Mouse (Mus musculus) olfactory bulb, adult 2 months (tissue): ENCODE data around the gene Tulp2. TPM values are rescaled to one million over a fixed set of nuclear protein-coding genes. Genes with fewer than 3 reads are reported as not detected.

Source experiments
- H3K27ac ChIP-seq: fragments of 200-500 bp; 2 replicates; pipeline ENCODE4 v1.5.1; 2012; ENCODE audit warnings: low read depth, low read length; ENCODE audit not compliant: insufficient read depth
- H3K4me1 ChIP-seq: fragments of 200-500 bp; 2 replicates; pipeline ENCODE4 v1.6.1; 2012; ENCODE audit warnings: low read length; ENCODE audit not compliant: control insufficient read depth, insufficient read depth
- H3K4me3 ChIP-seq: fragments of 200-500 bp; 2 replicates; pipeline ENCODE4 v1.5.1; 2012; ENCODE audit warnings: mild to moderate bottlenecking, low read depth, low read length, moderate library complexity; ENCODE audit not compliant: insufficient read depth
- CTCF ChIP-seq: fragments of 200-500 bp; IDR thresholded peaks from 2 replicates; pipeline ENCODE4 v1.5.1; 2012; ENCODE audit warnings: low read depth, mild to moderate bottlenecking, low read length, moderate library complexity; ENCODE audit not compliant: insufficient read depth
- POLR2A ChIP-seq: fragments of 200-500 bp; IDR thresholded peaks from 2 replicates; pipeline ENCODE4 v1.6.1; 2012; ENCODE audit warnings: mild to moderate bottlenecking, low read depth, low read length, moderate library complexity; ENCODE audit not compliant: insufficient read depth
- WGBS: fragments of 180-500 bp; shearing (Covaris S2); methylation state at CpG from one replicate; pipeline ENCODE4 v1.1.7; 2018; 5-methylcytosine and 5-hydroxymethylcytosine counted together
- polyA plus RNA-seq: library from polyadenylated mRNA; stranded (reverse); fragments of >200 nt; gene quantifications from 2 replicates; pipeline ENCODE4 v1.2.4, GENCODE M21; 2012; ENCODE audit warnings: low replicate concordance; ENCODE audit not compliant: missing spikeins, insufficient read depth, insufficient read length

Tulp2 gene
- polyA plus RNA-seq, 1 experiment, result not detected

GRCm38 (mm10) chr7:45540213-45540612 is 58.5 kb downstream of the Tulp2 start:
- no peak overlapping the region for H3K4me3 ChIP-seq
- no peak overlapping the region for H3K27ac ChIP-seq
- no peak for TF ChIP-seq POLR2A
- no peak for TF ChIP-seq CTCF
- 73% methylated on average over 2 of the region's 2 CpGs for WGBS
- peaks cover 8% of the 10 kb centered on the region; the same call in 1 of the 2 replicates for H3K4me1 ChIP-seq

- no peak overlapping the region for H3K27ac ChIP-seq
- H3K4me3 ChIP-seq, result no peak overlapping the region
- no peaks in the 10 kb centered on the region for H3K4me1 ChIP-seq
- WGBS, result 95% methylated on average over 1 of the region's 1 CpGs
- TF ChIP-seq POLR2A, result no peak
- no peak for TF ChIP-seq CTCF
Observed at GRCm38 (mm10) chr7:45544525-45544924, 62.8 kb downstream of the Tulp2 start.

- H3K4me3 ChIP-seq, result no peak overlapping the region
- 93% methylated on average over 16 of the region's 16 CpGs for WGBS
- TF ChIP-seq CTCF (no peak), POLR2A (no peak)
- no peaks in the 10 kb centered on the region for H3K4me1 ChIP-seq
- no peak overlapping the region for H3K27ac ChIP-seq
Observed at GRCm38 (mm10) chr7:45549641-45550436, 68.2 kb downstream of the Tulp2 start.

GRCm38 (mm10) chr7:45550821-45551511 is 69.3 kb downstream of the Tulp2 start:
- Histone ChIP-seq H3K4me1 (no peaks in the 10 kb centered on the region), H3K4me3 (no peak overlapping the region), H3K27ac (no peak overlapping the region)
- WGBS, result 81% methylated on average over 11 of the region's 11 CpGs
- TF ChIP-seq POLR2A, result no peak

GRCm38 (mm10) chr7:45551512-45551883 is 69.8 kb downstream of the Tulp2 start:
- H3K4me3 ChIP-seq, result no peak overlapping the region
- 85% methylated on average over 8 of the region's 8 CpGs for WGBS
- no peaks in the 10 kb centered on the region for H3K4me1 ChIP-seq
- no peak for TF ChIP-seq CTCF
- TF ChIP-seq POLR2A, result no peak
- no peak overlapping the region for H3K27ac ChIP-seq

GRCm38 (mm10) chr7:45553519-45553918 is 71.8 kb downstream of the Tulp2 start:
- 80% methylated on average over 8 of the region's 8 CpGs for WGBS
- TF ChIP-seq POLR2A (no peak), CTCF (no peak)
- H3K27ac ChIP-seq, result no peak overlapping the region
- no peaks in the 10 kb centered on the region for H3K4me1 ChIP-seq
- no peak overlapping the region for H3K4me3 ChIP-seq

- 85% methylated on average over 2 of the region's 2 CpGs for WGBS
- Histone ChIP-seq H3K4me3 (no peak overlapping the region), H3K27ac (no peak overlapping the region), H3K4me1 (no peaks in the 10 kb centered on the region)
- TF ChIP-seq POLR2A (no peak), CTCF (no peak)
Observed at GRCm38 (mm10) chr7:45553990-45554389, 72.3 kb downstream of the Tulp2 start.

- Histone ChIP-seq H3K4me1 (no peaks in the 10 kb centered on the region), H3K4me3 (no peak within 1 kb of the TSS), H3K27ac (no peak within 1 kb of the TSS)
- TF ChIP-seq POLR2A (no peak), CTCF (no peak)
- 60% methylated on average over 8 of the region's 8 CpGs for WGBS
Observed at GRCm38 (mm10) chr7:45554744-45555143, 73.1 kb downstream of the Tulp2 start, which contains the start of gene Hsd17b14. Gene Hsd17b14, plus strand, starts transcription at chr7:45554893.

- no peaks in the 10 kb centered on the region for H3K4me1 ChIP-seq
- 20% methylated on average over 8 of the region's 8 CpGs for WGBS
- TF ChIP-seq CTCF (peak; percentile 58), POLR2A (no peak)
Observed at GRCm38 (mm10) chr7:45555787-45556186, 74.1 kb downstream of the Tulp2 start.

GRCm38 (mm10) chr7:45558907-45559306 is 77.2 kb downstream of the Tulp2 start:
- no peak for TF ChIP-seq POLR2A
- TF ChIP-seq CTCF, result no peak
- Histone ChIP-seq H3K4me1 (no peaks in the 10 kb centered on the region), H3K27ac (no peak overlapping the region), H3K4me3 (no peak overlapping the region)
- WGBS, result 56% methylated on average over 6 of the region's 6 CpGs

More at GRCm38 (mm10) chr7:45555787-45556186, 74.1 kb downstream of the Tulp2 start:
- Histone ChIP-seq H3K4me3 (no peak overlapping the region), H3K27ac (no peak overlapping the region)
